Mouse (Mus musculus) A20 (cell line): Measurements from ENCODE around the gene Ncbp2.

ENCODE experiments used
- DNase-seq: peaks from one replicate; pipeline ENCODE4 v3.0.0-alpha.2; 2011; ENCODE audit warnings: low read depth, low spot score

Gene Ncbp2

GRCm38 (mm10) chr16:31948345-31948774 lies at the start of gene Ncbp2, which contains the start of gene 0610012G03Rik:
Ncbp2 (plus strand) TSS chr16:31948513.
0610012G03Rik (minus strand) TSS chr16:31948494.
- peak; percentile 96 for DNase-seq

GRCm38 (mm10) chr16:31898546-31899326 lies 49.6 kb upstream of the Ncbp2 start:
- no peak for DNase-seq

DNA sequence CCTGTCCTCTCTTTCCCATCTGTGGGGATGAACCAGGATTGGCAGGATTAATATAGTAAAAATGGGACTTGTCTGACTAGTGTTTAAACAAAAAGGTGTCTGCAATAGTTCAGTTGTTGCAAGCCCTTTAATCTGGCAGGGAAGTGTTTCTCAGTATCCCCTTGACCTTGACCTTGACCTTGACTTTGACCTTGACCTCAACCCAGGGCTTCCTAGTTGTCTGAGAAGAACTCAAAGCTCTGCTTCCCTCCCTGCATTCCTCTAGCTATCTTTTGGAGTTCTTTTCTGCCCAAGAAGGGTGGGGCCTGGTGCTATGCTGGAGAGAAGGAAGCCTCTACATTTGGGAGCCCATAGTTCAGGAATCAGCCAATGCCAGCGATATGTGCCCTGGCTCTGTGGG lies 46.4 kb upstream of the Ncbp2 start:
- DNase-seq = no peak

DNA sequence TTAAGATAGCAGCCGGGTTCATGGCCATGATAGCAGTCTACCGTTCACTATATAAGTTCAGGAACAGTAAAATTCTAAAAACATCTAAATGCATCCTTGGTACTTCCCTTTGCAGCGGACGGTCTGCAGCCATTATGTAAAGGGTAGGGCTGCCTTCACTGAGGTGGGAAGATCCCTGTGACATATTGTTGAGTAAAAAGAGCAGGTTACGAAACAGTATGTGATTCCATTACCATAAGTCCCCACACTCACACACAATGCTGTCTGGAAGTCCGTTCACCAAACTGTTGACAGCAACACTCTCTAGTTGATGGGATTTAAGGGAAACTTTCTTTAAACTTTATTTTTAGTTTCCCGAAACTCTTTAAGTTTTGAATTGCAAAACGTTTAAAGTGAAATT lies 45.1 kb upstream of the Ncbp2 start:
- no peak for DNase-seq

- peak; percentile 17 for DNase-seq
These were observed 43.0 kb upstream of the Ncbp2 start for GRCm38 (mm10) chr16:31905331-31905730.

GRCm38 (mm10) chr16:31905891-31906825 lies 42.2 kb upstream of the Ncbp2 start:
- DNase-seq = no peak

GRCm38 (mm10) chr16:31906896-31907295 lies 41.4 kb upstream of the Ncbp2 start:
- peak; percentile 57 for DNase-seq

GRCm38 (mm10) chr16:31908959-31909358 lies 39.4 kb upstream of the Ncbp2 start:
- no peak for DNase-seq

- no peak for DNase-seq
These were observed 37.9 kb upstream of the Ncbp2 start for GRCm38 (mm10) chr16:31910281-31910847.

DNA sequence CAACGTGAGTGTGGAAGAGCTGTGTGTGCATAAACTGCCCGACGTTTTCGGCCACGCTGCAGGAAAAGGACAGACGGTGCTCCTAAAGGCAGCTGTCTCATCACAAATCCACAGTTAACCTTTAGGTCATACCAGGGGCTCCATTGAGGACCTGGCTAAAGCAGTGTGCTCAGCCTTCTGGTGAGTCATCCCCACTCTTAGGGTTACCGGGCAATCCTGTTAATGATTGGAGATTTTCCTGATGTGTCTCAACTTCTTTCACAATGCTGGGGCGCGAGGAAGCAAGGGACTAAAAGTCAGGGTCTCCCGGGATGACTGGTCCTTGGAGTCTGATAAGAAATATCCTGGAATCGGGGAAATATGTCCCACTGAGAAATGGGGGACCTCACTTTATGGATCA lies 30.5 kb upstream of the Ncbp2 start:
- no peak for DNase-seq

DNA sequence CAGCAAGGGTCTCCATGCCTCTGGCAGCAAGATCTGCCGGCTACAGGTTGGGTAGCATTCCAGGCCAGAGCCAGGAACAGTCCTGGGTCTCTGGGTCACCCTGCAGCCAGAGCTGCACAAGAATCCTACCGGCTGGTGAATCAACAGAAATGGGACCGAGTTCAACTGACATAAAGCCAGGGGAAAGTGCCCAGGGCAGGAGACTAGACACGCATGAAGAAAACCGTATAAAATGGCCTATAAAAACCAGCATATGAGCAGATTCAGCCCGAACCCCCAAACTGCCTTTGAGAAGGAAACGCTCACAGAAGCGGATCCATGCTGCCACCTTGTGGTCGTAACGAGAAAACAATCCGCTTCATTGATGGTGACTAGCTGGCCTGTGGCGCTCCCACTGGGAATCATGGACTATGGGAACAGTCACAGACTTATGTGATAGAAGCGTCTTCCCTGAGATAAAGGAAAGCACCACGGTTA lies 30.0 kb upstream of the Ncbp2 start:
- peak; percentile 77 for DNase-seq

DNA sequence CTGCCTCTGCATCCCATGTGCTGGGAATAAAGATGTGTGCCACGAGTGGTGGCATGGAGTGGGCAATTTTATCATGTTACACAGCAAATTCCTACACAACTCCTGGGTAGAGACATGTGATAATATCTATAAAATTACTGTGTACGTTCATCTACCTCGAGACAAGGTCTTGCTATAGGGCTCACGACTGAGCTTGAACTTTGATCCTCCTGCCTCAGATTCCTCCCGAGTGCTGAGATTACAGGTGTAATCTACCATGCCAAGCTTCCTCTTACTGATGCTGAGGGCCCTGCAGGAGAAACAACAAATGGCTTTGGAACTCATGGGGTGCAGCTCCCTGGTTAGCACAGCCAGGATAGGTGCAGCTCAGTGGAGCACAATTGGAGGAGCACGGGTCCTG lies 23.9 kb upstream of the Ncbp2 start:
- no peak for DNase-seq

DNA sequence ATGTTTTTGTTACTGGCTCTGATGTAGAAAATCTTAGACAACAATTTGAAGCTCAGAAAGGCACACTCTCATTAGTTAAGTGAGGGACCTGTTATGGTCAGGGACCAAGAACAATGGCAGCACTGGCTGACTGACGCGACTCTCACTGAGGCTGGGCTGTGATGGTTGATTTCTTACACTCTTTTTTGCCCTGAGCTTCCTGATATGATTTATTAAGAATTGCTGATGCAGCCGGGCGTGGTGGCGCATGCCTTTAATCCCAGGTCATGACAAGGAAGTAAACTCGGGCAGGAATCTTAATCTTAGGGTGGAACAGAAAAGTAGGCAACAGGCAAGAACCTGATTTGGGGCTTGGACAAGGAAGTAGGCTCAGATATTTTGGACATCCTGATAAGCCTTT lies 22.2 kb upstream of the Ncbp2 start:
- no peak for DNase-seq

GRCm38 (mm10) chr16:31926547-31927182 lies 21.6 kb upstream of the Ncbp2 start:
- DNase-seq = peak; percentile 90

GRCm38 (mm10) chr16:31927412-31927811 lies 20.9 kb upstream of the Ncbp2 start:
- no peak for DNase-seq

DNA sequence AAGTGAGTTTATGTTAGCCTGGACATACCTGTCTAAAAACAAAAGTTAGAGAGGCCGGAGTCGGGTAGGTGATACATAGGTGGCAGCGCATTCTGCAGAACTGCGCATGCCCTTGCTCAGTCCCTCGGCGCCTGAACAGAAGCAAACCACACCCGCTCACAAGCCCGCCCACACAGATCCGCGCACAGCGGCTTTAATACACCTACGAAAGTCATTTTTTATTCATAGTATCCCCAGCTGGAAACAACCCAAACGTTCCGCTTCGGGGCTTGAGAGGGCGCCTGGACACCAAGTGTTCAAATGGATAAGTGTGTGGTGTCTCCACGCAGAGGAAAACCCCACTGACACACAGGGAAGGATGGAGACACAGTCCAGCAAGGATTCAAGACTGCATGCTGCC lies 17.0 kb upstream of the Ncbp2 start:
- DNase-seq = no peak

DNA sequence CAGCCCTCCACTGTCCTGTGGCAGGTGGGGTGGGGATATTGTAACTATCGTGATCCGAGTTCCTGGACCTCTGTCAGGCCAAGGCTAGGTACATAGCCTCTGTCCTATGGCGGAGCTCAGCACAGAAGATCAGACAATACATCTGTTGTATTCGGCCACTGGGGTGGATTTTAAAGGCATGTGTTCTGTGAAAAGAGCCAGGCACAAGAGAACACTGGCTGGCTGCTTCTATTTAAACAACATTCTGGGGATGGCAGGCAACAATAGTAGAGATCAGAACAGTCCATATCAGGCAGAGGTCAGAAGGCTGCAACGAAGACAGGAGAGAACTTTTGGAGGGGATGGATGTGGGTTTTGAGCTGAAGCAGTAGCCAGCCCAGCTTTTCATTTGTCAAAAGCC lies 16.1 kb upstream of the Ncbp2 start:
- no peak for DNase-seq

DNA sequence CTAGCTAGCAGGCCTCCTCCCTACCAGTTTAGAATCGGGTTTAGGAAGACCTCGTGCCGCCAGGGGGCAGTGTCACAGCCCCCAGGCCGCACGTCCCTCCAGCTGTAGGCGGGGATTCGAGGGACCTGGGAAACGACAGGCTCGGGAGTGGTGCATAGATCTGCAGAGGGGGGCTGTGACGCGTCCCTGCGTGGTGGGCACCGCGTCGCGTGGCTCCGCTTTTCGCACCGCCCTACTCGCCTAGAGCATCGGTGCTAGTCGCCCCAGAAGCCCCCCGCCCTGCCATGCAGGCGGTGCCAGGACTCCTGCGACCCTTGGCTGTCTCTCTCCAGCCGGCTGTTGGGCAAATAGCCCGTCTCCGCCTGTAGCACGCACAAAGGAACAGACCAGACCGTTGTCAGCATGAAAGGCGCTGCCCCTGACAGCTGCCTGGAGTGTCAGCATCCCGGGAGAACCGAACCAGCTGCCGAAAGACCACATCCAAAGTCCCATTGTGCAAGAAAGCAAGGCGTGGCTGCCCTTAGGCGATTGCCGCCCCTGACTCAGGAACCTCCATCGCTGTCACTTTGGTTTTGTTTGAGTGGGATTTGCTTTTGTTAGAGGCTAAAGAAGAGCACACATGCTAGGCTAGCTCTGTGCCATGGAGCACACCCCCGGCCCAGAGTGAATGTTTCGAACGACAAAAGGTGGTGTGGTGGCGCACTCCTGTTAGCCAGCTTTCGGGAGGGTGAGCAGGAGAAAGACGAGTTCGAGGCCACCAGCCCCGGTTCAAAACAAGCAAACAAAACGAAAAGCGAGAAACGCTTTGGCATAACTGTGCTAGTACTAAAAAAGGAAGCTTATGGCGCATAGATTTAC lies 15.2 kb upstream of the Ncbp2 start:
- no peak for DNase-seq

- DNase-seq = no peak
These were observed 14.4 kb upstream of the Ncbp2 start, which contains the start of gene Pigz for GRCm38 (mm10) chr16:31933751-31934549. Pigz (plus strand) TSS chr16:31933851.

DNA sequence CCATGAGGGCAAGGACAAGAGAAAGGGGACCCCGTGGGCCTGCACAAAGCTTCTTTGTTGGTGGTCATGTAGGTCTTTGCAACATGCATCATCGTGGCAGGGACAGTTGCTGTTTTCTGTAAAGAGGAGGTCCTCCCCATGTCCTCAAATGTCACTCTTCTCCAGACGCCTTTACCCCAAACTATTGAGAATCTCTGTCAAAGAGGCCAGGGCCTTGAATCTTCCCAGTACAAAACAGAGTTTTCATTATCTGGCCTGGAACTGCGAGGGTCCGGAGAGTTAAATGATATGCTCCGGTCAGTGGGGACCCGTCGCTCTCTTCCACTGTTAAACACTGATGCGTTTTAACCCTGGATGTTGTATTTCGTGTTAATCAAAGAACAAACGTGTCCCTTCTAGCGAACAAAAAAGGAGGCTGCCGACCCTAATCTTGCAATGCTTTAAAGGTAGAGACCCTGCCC lies 13.7 kb upstream of the Ncbp2 start:
- DNase-seq = no peak
